Mouse (Mus musculus) lung, adult 2 months (tissue): ENCODE measurements around the gene Tox2.

Experiments
- CTCF ChIP-seq: fragments of 200-500 bp; IDR thresholded peaks from 2 replicates; pipeline ENCODE4 v1.5.1; 2011; ENCODE audit warnings: mild to moderate bottlenecking, low read length, control low read depth; ENCODE audit not compliant: insufficient read depth
- POLR2A ChIP-seq: fragments of 200-500 bp; IDR thresholded peaks from 2 replicates; pipeline ENCODE4 v1.6.1; 2011; ENCODE audit warnings: low read depth, mild to moderate bottlenecking, control low read depth, low read length, borderline replicate concordance; ENCODE audit errors: extremely low read depth

DNA sequence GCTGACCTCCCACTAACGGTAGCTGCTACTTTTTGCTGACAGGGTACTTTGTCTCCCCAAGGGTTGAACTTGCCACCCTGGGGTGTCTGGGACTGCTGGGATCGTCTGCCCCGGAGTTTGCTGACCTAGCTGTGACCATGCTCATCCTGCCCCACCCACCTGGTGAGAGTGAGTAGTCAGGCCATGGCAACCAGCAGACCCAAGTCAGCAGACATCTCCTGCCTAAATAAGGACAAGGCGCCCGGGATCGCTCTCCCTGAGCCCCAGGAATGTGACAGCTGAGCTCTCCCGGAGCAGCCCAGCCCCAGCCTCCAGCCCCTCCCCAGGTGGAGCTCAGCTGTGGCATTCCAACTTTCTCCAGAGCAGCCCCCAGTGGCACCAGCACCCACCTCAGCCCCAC lies 150.8 kb downstream of the Tox2 start:
- TF ChIP-seq CTCF (no peak), POLR2A (no peak)
